Mouse (Mus musculus): ENCODE measurements around the gene Hmces.

- TF ChIP-seq CTCF (IDR thresholded peaks at IDR 0.05) (no peak), EP300 (IDR thresholded peaks at IDR 0.05) (no peak)
Observed at GRCm38 (mm10) chr6:87879628-87880027, 34.1 kb upstream of the Hmces start.
